Mouse (Mus musculus) Muller cell, postnatal 12 days (primary cell): ENCODE data around the gene Meiob.

Source experiments
- DNase-seq: peaks from one replicate; pipeline ENCODE4 v3.0.0-alpha.2; 2015; ENCODE audit errors: inconsistent ontology term

Meiob gene

DNA sequence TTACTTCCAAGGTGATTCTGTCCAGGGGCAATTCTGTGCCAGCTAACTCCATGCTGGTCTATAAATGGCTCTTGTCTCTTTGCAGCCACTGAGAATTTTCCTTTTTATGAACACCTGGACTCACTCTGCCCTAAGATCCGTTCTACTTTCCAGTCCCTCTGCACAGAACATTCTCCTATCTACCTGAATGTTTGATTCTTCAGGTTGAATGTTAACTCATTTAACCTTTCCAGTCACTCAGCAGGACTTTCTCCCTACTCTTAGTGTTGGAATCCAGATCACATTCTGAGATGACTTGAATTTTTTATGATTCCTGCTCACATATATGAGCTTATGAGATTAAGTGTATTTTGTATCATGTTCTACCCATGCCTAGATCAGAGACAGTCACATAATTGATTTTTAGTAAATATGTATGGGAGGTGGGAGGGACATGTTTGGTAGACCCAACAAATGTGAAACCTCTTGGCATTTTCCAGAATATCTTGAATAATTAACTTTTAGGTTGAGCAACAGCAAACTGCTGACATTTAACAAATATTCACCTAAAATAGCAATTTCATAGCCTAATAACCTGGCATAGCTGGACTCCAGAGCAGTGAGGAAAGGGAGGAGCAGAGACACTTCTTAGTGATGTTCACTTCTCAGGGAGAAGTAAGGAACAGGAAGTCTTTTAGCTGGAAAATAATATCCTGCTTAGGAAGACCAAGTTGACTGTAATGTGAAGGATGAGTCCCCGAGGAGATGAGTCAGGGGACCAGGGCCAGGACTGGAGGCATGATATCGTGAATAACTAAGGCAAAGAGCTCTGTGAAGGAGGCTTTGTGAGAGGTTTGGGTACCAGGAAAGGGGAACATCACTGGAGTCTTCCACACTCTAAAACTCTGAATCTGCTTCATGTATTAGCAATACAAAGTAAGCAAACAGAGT is 17.5 kb downstream of the Meiob start:
- no peak for DNase-seq

DNA sequence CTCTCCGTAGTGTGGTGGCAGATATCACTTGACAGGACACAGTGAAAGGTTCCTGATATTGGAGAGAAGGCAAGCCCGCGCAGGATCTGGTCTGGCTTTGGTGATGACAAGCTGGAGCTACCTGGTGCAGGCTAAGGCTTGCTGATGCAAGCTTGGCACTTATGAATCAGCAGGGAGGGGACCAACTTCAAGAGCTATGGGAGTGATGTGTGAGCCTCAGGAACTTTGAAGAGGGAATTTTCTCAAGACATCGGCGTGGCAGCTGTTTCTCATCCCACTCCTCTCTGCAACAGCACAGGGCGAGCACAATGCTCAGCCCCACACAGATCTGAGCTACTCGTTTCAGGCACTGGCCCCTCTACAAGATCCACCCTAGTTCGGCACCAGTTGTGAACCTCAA is 35.8 kb downstream of the Meiob start, which contains the start of gene Hagh:
TSS of gene Hagh (plus strand) at position 302 of the 400 bp plus-strand sequence.
- DNase-seq: no peak

DNA sequence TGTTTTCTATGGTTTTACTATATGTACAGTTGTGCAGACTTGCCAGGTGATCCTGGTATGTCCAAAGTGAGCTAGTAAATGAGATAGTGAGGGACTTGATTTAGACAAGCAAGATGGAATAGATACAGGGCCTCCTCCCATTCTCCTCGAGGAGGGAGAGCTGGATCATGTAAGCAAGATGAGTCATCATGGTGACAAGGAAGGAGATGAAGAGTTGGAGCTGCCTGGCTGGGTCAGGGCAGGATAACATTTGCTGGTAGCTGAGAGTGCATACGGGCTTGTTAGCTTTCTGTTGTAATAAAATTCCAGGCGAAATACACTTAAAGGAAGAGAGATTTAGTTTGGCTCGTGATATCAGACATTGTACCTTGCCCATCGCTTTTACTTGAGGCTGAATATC is 36.3 kb downstream of the Meiob start:
- DNase-seq: no peak

DNA sequence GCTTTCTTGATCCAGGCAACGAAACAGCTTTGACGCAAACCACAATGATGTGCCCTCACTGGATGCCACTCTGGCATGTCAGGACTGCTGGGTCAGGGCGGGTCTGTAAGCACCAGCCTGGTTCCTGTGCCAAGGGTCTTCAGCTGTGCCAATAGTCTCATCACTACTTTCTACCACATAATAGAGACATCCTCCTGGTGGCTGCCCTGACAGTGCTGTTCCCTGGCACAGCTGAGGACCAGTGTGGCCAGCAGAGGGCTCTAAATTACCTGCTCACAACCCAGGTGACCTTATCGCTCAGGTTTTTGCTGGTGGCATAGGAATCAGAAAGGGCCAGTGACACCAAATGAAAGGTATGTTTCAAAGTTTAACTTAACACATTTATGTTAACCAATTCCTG is 37.0 kb downstream of the Meiob start:
- peak; percentile 12 for DNase-seq

DNA sequence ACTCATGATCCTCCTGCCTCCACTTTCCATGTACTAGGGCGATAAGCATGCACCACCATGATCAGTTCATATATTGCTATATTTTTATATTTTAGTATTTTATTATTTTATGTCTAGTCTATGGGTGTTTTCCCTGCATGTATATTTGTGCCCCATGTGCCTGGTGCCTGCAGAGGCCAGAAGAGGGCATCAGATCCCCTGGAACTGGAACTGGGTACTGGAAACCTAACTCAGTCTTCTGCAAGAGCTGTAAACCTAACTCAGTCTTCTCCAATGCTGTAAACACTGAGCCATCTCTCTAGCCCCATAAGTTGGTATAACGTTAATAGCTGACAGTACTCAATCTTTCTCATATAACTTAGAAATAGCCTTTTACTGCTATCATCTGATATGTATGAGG is 38.5 kb downstream of the Meiob start:
- no peak for DNase-seq

DNA sequence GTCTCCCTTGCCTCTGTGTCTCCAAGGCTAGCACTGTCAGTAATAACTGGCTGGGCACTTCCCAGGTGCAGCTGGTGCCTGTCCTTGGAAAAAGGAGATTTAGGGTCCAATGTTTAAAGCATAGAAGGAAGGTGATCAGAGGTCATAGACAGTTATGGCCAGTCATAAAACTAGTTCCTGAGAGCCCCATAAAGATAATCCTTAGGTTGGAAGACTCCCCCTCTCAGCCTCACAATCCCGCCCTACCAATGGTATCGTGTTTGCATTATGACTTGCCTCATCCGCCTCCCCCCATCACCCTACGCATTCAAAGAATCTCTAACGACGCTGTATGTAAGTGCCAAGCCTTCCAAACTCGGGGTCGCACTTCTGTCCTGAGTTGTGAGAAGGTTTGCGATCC is 40.4 kb downstream of the Meiob start:
- DNase-seq: no peak

DNA sequence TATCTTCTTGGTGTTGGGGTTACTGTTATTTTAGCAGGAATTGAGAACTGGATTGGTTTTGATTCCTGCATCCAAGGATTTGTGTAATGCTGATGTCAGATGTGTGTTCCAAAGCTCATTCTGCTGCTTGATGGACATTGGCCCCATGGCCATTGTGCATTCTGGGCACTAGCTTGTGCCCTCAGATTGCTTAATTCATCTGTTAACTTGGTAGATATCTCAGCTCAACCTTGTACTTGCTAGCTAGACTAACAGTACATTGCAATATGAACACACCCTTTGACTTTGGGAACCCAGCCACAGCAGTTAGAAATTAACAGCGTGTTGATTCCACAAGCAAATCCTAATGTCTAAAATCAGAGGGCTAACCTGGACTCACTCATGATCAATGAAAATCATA is 43.3 kb downstream of the Meiob start:
- DNase-seq: no peak

DNA sequence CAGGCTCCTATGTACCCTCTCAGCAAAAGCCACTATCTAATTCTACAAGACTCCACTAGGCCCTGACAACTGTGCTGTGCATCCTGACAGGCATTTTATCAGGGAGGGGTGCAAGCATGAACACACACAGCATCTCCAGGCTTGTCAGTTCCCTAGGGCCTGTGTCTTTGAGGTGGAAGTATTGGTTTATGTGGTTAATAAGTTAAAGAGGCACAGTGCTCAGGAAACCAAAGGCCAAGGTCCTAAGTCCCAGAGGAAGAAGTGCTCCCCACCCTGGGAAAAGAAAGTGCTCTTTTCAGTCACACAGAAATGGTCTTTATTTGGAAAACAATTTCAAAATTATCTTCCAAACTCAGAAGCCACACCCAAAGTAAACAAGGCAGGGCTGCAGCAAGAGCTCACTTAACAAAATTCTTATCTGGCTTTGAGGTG is 44.5 kb downstream of the Meiob start:
- DNase-seq: no peak

DNA sequence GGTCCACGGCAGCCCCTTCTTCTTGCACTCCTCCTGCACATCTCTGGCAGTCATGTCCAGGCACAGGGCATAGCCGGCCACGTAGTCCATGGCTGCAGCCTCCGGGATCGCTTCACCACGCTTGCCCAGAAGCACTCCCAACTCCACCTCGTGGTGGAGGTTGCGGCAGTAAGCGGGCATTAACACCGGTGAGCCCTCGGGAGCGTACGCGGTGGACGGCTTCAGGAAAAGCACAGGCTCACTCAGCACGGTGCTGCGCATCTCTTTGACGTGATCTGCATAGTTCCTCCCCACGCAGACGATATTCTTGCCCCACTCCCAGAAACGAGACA is 45.6 kb downstream of the Meiob start:
- no peak for DNase-seq

DNA sequence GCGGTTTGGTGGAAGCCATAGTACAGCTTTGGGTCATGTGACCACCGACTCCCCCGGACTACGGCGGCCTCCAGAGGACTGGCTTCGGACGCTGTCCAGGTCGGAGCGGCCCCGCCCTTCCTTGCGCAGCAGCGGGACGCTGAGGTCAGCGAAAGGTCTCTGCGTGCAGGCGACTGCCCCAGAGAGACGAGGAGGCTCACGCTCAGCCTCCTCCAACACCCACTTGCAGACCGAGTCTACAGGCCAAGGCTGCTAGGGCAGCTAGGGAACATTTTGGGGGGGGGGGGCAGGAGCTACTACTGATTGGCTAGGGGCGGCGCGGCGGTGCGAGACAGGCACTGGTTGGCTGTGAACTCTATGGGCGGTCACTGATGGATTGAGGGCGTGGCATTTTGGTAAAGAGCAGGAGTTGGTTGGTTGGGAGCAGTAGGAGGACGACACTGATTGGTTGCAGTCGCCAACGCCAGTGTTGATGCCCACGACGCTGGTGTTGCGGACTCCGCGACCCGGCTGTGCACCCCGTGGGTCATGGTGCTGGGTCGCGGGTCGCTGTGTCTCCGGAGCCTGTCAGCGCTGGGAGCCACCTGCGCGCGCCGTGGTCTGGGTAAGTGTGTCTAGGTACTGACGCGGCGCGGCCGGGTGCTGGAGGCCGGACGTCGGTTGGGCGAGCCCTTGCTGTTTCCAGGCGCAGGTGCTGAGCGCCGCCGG is 46.1 kb downstream of the Meiob start, which contains the start of gene Fahd1:
TSS of gene Fahd1 (minus strand) at position 300 of the 708 bp plus-strand sequence.
- DNase-seq: peak; percentile 98

DNA sequence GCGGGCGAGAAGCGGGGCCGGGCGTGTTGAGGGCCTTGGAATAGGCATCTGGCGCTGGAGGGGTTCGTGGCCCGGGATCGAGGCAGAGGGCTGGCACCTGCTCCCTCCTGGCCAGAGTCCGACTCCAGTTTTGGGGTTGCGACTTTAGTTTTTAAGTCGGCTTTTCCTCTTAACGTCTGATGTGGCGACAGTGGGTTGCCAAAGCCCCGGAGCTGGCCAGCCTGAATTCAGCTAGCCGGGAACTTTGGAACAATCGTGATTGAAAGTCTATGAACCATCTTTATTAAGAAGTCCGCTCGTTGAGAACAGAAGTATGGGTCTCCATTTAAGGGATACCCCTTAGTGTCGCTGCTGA is 46.7 kb downstream of the Meiob start:
- DNase-seq: no peak

DNA sequence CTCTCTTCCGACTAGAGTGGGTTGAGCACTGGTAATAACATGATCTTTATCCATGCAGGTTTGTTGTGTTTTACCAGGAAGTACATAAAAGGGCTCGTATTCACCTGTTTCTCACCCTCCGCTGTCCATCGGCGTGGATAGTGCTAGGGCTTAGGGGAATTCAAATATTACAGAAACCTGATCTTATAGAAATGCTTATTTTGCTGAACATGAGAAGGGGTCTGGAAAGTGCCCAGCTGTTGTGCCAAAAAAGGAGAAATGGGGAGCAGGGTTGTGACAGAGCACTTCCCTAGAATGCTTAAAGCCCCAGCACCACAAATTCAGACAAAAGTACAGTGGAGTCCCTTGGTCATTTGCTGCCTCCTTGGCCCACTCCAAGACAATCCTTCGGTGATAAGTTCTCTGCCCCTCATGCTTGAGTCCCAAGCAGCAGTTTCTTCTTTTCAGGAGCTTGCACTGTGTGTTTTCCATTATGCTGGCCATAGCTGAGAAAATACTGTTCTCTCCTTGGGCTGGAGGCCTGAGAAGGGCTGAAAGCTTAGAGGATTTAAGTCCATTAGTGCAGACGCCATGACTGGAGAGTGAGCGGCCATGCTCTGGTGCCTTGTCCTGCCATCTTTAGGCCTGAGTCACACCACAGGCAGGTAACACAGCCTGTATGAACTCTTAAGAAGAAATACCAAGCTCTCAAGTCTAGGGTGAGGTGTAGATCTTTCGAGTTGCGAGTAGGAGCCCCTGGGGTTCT is 47.5 kb downstream of the Meiob start:
- no peak for DNase-seq

DNA sequence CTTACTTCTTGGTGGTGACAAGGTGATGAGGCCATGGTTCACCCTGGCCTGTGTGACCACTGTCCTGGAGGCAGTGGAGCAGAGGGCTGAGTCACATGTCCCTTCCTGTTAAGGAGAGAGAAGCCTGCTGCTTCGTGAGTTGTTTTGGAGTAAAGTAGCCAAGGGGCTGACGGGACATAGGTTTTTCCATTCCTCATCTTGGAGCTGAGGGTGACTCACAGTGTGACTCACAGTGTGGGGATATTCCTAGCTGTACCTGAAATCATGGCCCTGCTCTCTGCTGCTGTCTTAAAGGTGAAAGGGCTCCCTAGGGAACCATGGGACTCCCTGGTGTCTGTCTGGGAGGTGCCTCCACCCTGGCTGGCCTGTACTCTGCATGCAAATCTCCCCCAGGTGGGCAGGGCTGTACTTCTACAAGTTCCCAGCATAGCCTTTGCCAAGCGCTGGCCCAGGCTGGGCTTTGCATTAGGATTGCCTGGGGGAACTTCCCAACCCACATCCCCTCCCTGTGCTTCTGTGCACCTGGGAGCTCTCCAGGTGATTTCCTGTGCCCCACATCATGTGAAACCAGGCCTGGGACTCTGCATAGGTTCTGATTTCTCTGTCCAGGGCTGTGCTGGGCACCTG is 51.9 kb downstream of the Meiob start:
- DNase-seq: no peak

DNA sequence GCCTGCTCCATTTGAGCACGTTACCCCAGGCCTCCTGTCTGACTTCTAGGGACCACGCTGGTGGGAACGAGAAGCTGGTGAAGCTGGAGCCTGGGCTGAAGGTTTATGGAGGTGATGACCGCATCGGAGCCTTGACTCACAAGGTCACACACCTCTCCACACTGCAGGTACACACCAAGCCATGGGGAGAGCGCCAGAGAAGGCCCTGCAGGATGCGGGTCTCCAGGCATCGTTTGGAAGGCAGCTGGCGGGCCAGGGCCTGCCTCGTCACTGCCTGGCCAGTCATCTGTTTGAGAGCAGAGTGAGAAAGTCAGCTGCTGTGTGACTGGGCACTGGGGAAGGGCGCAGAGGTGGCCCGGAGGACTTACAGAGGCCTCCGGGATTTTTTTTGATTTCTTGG is 52.5 kb downstream of the Meiob start:
- no peak for DNase-seq

DNA sequence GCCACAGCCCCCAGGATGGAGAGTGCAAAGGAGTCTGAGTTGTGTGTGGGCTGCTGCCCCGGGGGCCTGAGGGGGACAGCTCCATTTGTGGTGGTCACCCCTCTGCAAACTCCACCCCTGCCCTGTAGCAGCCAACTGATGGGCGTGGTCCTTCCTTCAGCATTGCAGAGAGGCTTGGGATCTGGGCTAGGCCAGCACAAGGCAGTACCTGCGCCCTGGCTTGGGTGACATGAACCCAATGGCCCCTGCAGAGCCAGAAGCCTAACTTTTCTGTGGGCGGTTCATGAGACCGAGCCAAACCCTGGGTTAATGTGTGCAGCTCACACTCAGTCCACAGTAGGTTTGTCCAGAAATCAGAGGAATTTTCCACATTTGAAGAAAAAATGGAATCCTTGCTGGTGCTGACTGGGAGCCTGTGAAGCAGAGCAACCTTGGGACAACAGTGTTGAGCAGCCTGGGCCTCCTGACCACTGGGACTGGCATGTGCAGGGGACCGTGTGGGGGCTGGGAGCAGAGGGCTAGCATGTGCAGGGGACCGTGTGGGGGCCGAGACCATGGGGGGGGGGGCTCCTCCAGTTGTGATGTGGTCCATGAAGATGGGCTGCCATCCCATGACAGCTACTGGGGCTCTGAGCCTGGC is 53.9 kb downstream of the Meiob start:
- DNase-seq: no peak

DNA sequence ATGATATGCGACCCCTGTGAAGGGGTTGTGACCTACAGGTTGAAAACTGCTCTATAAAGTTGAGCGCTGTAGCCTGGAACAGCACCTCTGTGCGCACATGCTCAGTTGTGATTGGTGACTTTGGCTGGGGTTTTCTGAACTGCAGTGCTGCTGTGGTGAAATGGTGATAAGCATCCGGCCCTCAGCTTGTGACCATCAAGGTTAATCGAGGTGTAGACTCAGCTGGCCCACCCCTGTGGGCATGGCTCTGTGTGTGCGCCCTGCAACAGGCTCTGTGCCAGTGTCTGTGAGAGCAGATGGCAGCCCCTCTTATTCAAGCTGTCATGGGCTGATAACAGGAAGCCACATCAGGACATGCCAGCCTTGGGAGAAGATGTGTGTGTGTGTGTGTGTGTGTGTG is 54.9 kb downstream of the Meiob start:
- DNase-seq: no peak

DNA sequence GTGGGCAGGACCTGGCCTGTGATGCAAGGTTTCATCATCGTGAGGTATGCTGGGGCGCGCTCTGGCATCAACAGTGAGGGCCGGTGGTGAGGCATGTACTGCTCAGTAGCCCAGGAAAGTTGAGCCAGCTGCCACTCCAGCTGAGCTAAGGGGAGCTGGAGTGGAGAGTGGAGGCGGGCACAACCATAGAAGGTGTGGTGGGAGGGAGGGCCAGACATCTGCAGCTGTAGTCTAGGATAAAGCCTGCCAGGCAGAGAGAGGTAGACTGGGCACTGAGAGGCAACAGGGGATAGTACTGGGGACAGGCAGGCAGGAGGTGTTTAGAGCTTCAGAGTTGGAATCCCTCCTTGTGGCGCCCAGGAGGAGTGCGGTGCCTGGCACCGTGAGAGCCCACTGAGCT is 56.0 kb downstream of the Meiob start:
- no peak for DNase-seq

DNA sequence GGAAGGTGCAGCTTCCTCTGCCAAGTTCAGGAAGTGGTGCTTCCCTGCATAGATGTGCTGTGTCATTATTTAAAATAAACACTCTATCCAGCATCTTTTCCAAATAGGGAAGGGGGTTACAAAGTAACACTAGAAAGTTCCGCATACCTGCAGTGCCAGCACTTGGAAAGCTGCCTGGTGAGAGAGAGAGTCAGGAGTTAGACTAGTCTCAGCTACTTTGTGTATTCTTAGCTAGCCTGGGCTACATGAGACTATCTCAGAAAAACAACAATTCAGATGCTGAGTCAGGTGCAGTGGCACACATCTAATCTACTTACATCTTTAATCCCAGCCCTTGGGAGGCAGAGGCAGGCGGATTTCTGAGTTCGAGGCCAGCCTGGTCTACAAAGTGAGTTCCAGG is 57.7 kb downstream of the Meiob start:
- DNase-seq: no peak

DNA sequence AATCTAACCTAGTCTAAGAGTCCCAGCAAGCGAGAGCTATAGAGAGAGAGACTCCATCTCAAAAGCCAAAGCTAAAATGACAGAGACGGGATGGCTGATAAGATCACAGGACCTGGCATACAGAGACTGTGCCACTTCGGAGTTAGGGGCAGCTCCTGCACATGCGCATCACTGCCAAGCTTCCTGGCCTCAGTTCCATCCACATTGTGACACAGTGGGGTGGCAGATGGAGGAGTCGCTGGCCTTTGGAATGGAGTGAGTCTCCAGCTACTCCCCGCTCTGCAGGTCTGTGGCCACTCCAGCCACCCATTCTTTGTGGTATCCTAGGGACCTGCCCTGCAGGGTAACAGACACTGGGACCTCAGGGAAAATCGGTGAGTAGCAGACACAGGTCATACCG is 61.7 kb downstream of the Meiob start, which contains the start of gene Igfals:
TSS of gene Igfals (plus strand) at position 222 of the 400 bp plus-strand sequence.
- no peak for DNase-seq

DNA sequence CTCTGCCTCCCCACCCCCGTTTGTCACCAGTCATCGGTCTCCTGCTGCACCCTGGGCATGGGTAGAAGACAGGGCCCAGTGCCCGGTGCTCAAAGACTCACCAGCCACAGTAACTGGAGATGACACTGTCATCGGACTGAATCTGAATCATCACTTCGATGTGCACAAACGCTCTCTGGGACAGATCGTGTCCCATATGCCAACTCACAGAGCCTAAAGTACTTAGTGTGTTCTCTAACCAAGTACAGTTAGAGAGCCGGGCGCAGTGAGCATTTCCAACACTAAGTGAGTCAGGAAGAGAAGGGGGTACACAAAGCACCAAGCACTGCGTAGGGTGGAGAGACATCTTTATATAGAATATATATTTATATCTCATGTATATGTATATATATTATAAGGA is 63.8 kb downstream of the Meiob start:
- DNase-seq: no peak

DNA sequence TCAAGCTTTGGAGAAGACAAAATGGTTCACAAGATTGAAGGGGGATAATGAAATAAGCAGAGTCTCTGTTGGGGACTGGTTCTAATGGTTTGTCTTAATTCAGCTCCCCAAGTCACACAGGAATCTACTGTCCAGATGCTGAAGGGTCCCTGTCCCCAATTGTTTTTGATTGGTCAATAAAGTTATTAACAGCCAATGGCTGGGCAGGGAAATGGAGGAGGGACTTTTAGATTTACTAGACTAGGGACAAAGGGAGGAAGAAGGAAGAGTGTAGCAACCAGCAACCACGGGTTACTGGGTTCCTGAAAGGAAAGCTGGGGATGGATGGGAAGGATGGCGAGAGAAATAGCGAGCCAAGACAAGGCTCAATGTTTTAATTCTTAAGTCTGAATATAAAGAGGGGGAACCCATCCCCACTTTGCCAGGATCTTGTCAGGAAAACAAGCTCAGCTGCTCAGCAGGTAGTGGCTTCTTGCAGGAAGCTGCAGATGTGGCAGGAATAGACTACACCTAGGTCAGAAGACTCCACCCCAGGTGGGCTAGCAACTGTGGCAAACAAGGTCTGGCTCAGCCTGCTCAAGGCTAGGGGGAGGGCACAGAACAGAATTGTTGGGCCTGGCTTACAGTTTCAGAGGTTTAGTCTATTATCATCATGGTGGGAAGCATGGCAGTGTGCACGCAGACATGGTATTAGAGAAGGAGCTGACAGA is 69.8 kb downstream of the Meiob start:
- no peak for DNase-seq
